Mouse (Mus musculus) spleen, postnatal 10 days (tissue): ENCODE data around the gene Tmco3.
"Not testable (repeated sequence)": the region's sequence is repeated elsewhere in the genome, so short reads cannot be mapped to it uniquely, and the experiment has no call there.

Source experiments
- DNase-seq, 2 experiments: peaks; one replicate each; pipeline ENCODE4 v3.0.0; 2021 to 2022; ENCODE audit warnings: low spot score in 2 of 2

Tmco3 gene

DNA sequence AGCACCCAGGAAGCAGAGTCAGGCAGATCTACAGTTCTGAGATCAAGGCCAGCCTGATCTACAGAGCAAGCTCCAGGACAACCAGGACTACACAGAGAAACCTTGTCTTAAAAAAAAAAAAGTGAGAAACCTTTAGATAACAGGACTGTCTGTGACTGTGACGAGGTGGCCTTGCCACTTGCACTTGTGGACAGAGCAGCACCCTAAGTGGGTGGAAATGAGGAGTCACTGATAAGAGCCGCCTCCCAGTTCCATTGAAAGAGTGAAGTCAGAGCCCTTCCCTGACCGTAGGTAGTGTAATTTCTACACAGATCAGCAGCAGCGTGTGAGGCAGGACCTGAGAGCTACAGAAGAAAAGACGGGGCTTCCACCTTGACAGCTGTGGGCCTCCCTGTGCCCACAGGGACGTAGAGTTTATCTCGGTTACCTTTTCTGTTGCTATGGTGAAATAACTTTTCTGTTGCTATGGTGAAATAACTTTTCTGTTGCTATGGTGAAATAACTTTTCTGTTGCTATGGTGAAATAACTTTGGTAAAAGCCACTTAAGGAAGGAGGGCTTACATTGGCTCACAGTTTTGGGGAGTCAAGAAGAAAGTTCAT lies 18.4 kb downstream of the Tmco3 start:
- no peak for DNase-seq

DNA sequence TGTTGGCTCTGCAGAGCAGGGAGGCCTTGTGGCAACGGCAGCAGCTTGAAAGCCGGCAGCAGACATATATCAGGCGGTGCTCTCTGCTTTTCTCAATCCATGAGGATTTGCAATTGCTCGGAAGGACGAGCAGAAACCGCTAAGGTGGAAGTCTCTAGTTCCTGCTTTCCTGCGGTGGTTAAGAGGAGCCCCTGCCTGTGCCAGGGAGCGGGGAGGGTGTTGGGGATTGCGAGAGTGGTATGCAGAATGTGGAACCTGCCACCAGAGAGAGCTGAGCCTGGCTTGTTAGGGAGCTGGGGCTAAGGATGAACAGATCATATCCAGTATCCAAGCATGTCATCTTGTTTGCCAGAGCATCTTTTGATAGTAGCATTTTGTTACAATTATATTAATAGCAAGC lies 18.9 kb downstream of the Tmco3 start:
- DNase-seq = no peak

DNA sequence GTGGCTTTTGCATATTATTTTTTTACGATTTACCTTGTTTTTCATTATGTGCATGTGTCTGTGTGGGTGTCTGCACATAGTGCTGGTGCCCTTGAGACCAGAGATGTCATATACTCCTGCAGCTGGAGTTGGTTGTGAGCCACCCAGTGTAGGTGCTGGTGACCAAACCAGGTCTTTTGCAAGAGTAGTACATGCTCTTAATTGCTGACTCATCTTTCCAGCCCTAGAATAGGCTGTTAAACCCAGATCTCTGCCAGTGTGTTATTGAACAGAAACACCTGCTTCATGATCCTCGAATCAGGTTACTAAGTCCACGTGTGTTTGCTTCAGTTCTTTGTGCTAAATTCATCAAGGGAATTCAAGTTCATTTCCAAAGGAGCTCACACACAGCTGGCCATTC lies 26.9 kb downstream of the Tmco3 start:
- DNase-seq = no peak

DNA sequence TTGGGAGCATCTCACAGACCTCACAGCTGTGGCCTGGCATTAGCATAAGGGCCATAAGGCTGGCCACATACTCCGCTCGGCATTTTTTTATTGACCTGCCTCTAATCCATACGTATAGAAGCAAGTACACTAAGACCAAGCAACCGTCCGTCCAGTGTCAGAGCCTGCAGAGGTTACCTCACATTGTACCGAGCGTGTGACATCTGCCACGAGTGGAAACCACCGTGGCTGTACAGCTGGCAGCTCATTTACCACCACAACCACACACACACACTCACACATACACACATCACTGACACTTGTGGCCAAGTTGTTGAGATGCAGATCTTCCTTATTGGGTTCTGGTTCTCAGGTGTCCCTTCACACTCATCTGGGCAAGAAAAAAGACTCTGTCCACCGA lies 28.7 kb downstream of the Tmco3 start:
- no peak for DNase-seq

DNA sequence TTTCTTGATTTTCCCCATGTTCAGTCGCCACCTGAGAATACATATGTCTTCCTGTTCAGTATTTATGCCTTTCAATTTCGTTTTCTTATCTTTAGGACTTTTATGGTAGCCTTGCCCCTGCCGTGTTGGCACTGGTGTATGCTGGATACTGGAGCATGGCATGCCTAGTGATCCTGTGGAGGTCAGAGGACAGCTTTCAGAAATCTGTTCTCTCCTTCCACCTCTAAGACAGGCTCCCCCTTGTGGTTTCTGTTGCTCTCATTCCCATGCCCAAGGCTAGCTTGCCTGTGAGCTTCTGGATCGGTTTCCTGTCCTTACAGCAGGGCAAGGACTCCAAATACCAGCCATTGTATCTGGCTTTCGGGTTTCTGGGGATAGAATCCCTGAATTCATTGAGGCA lies 38.6 kb downstream of the Tmco3 start:
- no peak for DNase-seq

DNA sequence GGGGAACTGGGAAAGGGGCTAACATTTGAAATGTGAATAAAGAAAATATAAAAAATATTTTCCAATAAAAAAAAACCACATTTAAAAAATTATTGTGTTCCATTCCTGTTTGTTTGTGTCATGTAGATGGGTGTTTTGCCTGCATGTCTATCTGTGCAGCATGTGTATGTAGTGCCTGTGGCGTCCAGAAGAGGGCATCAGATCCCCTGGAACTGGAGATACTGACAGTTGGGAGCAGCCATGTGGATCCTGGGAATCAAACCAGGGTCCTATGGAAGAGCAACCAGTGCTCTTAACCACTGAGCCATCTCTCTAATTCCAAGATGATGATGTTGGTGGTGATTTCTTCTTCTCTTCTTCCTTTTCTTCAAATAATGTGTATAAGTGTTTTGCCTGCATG lies 46.7 kb downstream of the Tmco3 start:
- no peak for DNase-seq

DNA sequence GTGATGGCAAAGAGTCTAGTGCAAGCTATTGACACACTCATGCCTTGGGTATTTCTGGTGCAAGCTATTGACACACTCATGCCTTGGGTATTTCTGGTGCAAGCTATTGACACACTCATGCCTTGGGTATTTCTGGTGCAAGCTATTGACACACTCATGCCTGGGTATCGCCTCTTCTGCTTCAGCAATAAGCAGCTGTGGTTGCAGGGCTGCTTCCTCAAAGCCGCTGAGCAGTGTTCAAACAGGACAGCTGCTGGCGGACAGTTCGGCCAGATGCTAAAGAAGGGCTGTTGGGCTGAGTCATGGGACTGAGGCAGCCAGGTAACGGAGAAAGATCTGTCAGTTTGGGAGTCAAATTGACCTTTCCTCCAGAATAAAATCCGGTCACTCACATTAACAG lies 49.3 kb downstream of the Tmco3 start:
- not testable (repeated sequence) for DNase-seq

DNA sequence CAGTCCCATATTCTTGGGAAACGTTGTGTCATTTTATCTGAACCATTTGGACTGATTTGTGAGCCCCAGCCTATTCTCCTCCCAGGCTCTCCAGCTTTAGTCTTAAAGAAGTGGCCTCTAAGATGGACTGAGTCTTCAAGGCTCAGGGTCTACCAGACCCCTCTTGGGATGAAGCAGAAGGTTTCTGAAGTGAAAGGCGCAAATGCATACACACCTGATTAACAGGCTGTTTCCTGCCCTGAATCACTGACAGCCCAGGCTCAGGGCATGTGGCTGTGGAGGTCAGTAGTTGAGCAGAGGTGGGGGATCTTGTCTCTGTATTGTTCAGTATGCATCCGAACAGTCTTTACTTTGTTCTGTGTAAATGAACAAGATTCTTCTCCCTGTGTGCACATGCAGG lies 49.7 kb downstream of the Tmco3 start:
- DNase-seq = no peak

DNA sequence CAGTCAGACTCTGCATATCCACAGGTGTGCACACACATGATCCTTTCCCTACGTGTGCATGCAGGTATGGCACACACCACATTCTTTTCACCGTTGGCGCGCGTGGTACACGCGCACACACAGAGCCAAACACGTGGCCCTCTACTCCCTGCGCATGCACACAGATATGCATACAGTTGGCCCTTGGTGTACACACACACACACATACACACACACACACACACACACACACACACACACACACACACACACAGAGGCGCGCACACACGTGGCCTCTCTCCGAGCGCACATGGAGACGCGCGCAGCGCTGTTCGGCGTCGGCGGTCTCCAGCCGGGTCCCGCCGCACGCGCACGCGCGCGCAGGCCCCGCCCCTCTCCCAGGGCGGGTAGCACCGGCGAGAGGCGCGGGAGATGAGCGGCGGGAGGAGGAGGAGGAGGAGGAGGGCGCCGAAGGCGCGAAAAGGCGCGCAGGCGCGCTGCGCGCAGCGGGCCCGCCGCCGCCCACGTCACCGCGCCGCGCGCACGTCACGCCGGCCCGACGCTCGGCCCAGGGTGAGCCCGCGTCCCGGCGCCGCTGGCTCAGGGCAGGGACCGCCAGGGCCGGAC lies 50.4 kb downstream of the Tmco3 start, which contains the start of gene Tfdp1:
Gene Tfdp1, plus strand, starts transcription at position 497 of the 606 bp plus-strand sequence.
- peak; percentile 67 to 90 for DNase-seq

DNA sequence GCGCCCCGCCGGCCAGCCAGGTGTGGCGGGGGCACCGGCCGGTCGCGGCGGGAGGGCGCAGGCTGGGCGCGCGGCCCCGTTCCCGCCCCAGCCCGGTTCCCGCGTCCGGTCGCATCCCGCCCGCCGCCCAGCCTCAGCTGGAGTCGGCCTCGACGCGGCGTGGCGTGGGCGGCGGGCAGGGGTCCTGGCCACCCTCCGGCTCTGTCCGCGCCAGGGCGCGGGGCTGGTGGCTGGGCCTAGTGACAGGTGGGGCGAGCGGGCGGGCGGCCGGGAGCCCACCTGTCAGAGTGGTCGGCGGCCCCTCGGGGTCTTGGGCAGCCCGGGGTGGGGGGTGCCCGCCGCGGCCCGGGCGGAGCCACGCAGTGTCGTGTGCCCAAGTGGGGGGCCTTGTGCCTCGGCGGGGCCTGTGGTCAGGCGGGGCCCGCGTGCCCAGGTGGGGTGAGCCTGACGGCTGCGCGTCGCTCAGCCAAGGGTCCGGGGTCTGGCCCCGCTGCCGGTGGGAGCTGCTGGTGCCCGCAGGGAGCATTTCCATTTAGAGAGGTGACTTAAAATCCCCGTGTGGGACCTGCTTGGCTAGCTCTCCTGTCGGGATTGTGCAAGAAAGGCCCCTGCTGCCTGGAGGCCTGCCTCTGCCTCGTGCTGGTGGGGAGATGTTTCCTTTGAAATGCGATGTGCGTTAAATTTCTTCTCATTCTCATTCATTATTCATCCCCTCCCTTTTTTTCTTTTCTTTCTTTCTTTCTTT lies 51.1 kb downstream of the Tmco3 start:
- peak; percentile 54 to 61 for DNase-seq

DNA sequence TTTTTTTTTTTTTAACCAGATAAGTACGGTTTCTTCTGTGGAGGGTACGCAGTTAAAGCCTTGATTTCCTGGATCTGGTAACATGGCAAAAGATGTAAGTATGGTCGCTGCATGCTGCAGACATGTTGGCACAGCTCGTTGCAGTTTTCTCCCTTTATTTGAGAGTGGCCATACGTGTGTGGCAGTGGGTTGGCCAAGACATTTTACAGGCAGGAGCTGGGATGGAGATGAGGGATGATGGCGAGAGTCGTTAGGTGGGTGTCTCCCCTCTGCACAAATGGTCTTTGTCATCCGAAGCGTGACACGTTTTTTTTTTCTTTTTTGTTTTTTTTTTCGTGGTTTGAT lies 51.6 kb downstream of the Tmco3 start:
- no peak for DNase-seq

DNA sequence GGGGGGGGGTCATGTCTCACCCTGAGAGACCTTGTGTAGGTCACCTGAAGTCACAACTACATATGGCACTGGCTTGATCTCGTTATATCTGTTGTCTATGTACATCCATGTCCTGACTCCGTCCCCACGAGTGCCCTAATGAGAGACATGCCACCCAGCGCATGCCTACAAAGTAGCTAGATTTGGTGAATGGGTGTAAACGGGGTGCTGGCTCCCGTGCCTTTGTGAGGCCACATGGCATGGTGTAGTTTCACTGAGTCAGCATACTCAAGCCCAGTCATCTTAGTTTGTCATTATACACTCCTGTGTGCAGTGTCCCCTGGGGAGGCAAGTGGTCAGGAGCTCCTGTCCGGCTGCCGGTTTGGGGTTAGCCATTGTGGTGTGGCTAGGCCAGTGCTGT lies 52.7 kb downstream of the Tmco3 start:
- DNase-seq = no peak

DNA sequence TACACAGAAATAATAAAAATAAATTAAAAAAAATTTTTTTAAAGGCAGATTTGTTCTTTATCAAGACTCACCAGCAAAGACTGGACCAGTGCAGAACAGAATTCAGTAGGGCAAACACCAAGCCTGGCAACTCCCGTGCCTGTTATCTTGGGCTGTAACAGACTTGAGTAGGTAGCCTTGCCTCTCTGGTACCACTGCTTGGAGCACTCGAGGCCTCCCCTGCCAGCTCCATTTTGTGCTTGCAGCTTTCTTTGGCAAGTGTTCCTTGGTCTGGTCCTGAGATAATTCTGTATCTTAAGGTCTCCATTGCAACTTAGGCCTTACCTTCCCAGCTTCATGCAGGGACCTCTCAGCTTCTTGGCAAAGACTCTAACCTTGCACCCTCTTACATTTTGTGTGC lies 54.4 kb downstream of the Tmco3 start:
- DNase-seq = no peak

DNA sequence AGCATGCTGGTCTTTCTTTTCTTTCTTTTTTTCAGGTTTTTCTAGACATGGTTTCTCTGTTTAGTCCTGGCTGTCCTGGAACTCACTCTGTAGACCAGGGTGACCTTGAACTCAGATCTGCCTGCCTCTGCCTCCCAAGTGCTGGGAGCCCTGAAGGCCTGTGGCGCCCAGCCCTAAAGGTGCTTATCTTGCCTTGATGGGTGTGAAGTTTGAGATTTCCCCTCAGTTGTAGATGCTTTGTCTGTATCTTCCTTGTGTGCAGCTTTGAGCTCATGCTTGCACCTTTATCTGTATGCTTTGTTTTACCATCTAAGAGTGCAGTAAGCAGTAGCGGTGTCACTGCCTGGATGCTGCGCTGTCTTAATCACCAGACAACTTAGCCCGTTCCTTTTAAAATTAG lies 55.1 kb downstream of the Tmco3 start:
- no peak for DNase-seq

DNA sequence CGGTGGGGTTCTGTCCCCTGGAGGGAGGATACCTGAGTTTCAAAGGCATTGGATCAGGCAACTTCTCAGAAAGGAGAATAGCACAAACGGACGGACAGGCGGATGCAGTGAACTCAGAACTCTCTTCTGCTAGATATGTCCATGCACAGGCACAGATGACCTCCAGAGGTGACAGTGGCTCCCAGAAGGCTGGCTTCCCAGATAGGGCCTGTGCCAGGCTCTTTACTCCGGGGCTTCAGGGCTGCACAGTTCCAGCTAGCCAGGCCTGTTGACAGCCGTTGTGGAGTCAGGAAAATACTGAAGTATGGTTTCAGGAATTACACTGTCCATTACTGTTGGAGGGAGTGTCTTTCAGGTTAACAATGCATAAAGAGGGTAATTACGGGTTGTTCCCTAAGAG lies 62.1 kb downstream of the Tmco3 start:
- DNase-seq = no peak

DNA sequence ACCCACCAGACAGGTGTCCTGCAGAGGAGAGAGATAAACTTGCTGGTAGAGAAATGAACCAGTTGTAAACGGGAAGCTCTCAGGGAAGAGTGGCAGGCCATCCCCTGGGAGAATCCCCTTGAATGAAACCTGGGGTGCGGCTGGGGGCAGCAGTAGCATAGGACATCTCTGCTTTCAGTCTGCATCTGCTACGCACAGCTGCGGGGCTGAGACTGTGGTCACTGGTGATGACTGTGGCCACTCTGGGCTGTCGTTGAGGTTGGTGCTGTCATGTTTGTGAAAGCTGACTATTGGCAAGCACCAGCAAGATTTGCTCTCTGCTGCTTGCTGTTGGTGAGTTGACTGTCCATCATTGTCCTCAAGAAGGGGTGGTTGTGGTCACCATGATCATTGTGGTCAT lies 63.6 kb downstream of the Tmco3 start:
- no peak for DNase-seq

DNA sequence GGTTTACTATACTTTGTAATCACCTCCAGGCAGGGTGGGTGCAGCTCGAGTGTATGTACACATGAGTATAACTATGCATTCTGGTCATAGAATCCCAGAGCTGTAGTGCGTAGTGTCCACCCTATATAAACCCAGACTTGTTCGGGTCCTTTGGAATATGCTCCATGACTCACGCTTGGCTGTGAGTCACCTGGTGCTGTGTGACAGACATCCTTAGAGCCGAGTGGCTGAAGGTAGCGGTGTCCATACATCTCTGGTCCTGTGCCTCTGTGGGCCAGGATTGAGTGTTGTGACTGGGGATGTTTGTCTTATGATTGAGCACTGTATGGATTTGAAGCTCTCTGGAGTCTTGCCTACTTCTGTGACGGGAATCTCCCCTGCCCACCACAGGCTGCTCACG lies 64.6 kb downstream of the Tmco3 start:
- no peak for DNase-seq

DNA sequence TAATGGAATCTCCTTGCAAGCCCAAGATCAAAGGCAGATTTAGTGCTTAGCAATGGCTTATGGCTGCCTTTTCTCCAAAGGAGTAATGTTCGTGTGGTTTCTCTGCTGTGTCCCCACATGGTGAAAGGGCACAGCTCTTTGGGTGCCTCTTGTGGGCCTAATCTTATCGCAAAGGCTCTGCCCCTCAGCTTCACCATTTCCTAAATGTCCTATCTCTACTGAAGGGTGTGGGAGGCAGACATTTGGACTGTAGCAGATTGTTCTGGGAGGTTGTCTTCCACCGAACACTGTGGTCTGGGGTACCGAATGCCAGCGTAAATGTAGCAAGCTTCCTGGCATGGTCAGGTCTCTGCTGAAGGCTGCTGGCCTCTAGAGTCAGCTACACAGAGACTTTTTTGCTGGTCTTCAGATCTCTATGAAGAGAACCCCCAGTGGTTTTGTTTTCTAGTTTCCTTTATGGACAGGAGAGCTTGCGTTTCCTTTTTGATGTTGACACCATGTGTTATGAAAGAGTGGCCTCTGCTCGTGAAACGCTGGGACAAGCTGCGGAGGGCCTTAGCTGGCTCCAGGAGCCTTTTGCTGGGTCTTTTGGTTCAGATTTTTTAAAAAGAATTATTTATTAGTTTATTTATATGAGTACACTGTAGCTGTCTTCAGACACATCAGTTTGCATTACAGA lies 65.3 kb downstream of the Tmco3 start:
- DNase-seq = no peak

DNA sequence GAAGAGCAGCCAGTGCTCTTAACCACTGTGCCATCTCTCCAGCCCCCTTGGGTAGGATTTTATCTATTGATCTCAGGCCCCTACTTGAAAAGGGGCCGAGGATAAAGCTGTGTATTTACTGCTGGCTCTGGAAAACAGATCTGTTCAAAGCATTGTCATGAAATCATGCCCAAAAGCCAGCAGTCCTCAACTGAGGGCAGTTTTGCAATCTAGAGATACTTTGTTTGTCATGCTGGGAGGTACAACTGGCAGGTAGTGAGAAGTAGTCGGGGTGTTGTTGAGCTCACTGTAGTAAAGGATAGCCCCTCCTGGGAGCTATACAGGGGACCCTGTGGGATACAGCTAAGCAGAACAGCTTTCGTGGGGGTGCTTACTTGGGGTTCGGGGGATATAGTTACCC lies 65.9 kb downstream of the Tmco3 start:
- DNase-seq = no peak

DNA sequence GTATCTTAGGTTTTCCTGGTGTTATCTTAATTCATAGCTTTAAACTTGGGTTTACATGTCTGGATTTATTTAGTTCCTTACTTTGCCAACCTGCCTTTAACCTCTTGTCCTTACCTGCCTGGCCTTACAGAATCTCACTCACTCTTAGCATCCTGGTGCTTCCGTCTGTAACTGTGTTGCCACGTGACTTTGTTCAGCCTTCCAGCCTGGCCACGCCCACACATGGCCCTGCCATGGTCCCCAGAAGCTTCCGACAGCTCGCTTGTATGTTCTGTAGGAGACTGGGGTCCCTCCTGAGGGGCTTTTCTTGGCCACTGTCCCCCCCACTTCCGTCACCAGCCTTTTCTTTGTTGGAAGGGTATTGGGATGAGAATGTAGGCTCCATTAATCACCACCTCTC lies 68.2 kb downstream of the Tmco3 start:
- no peak for DNase-seq

DNA sequence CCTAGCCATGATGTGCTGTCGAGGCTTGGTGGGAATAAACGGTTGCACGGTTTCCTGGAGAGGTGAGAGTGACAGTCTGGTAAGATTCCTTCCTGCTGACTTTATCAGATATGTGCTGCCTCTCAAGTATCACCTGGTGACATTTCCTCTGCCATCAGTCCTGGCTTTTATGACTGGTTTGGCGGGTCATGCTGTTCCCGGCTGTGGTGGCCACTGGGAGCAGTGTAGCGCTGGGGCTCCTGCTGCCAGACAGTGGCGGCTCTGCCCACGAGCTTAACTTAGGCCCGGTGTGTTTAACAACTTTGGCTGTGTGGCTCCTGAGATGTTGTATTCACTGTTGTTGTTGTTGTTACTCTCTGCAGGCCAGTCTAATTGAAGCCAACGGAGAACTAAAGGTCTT lies 68.7 kb downstream of the Tmco3 start:
- no peak for DNase-seq

DNA sequence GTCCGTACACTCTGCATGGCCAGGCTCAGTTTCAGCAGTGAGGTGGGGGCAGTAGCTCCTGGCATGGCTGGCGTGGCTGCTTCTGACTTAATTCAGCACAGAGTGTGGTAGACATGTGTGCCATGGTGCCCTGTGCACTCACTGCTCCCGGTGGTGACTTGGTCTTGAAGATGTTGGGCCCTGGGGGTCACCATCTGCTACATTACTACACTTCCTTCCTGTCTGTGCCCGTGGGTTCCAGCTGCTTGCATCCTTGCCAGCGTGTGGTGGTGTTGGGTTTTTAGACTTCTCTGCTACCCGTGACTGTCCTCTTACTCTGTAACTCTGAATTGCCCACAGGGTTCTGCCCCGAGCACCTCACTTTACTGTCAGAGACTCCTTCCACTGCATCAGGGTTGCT lies 72.2 kb downstream of the Tmco3 start:
- DNase-seq = no peak

DNA sequence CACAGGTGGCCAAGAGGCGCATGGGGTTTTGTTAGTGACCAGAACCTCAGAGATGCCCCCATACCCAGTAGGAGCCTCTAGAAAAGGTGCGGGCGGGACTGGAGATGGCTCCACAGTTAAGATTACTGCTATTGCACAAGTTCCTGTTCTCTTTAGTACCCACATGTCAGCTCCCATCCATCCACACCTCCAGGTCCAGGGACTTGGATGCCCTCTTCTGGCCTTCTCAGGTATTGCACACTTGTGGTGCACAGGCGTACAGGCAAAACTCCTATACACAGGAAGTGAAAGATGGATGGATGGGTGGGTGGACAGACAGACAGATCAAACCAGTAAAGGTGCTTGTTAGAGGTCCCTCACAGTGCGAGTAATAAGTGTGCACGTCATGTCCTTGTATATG lies 73.9 kb downstream of the Tmco3 start:
- DNase-seq = peak in 1 of 2 experiments; percentile 54
